Mouse (Mus musculus) right cerebral cortex, postnatal 36 days (tissue): ENCODE measurements around the gene Defa34.
"Not testable (repeated sequence)": the region's sequence is repeated elsewhere in the genome, so short reads cannot be mapped to it uniquely, and the experiment has no call there.

Source experiments
- DNase-seq, 2 experiments: peaks; one replicate each; pipeline ENCODE4 v3.0.0; 2022; ENCODE audit warnings: low spot score in 2 of 2, mixed read lengths in 1 of 2

Defa34 gene

GRCm38 (mm10) chr8:21665497-21665896 is at the start of gene Defa34:
Gene Defa34 (plus strand): TSS chr8:21665797.
- DNase-seq = not testable (repeated sequence)

- DNase-seq = not testable (repeated sequence)
Measured at GRCm38 (mm10) chr8:21617883-21618282, 47.7 kb upstream of the Defa34 start, which contains the start of gene Defa26. Gene Defa26 (plus strand): TSS chr8:21618183.

- not testable (repeated sequence) for DNase-seq
Measured at GRCm38 (mm10) chr8:21655480-21655879, 10.1 kb upstream of the Defa34 start, which contains the start of gene Defa17. Gene Defa17 (plus strand): TSS chr8:21655780.

- not testable (repeated sequence) for DNase-seq
Measured at GRCm38 (mm10) chr8:21703545-21703944, 37.9 kb downstream of the Defa34 start, which contains the start of gene AY761184. Gene AY761184 (minus strand): TSS chr8:21703645.
